Mouse (Mus musculus): Measurements from ENCODE around the gene Gpr37l1. TPM values are rescaled to one million over a fixed set of nuclear protein-coding genes. Genes with fewer than 3 reads are reported as not detected.
"Not testable (repeated sequence)": the region's sequence is repeated elsewhere in the genome, so short reads cannot be mapped to it uniquely, and the experiment has no call there.

Gene Gpr37l1
- polyA plus RNA-seq, 1 experiment from 2014 or later: 0.12 TPM

DNA sequence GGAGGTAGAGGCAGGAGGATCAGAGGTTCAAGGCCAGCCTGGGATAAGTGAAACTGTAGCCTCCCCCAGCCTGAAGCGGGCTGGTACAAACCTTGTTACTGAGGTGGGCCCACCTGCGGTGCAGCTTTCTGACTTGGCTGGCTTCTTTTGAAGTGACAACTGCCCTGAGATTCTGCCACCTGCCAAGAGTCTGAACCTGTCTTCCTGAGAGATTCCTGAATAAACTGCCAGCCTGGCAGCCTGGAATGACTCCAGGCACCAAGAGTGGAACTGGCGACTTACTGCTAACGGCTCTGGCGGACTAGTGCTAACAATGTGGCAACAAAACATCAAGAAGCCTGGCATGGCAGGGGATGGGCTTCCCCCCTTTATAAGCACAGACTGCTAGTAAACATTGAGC, 26.9 kb upstream of the Gpr37l1 start:
- not testable (repeated sequence) for H3K36me3 ChIP-seq; H3K9ac ChIP-seq; H3K4me2 ChIP-seq (replicated peaks); H3K4me3 ChIP-seq; ATAC-seq (ENCODE audit: low FRiP score); H3K27ac ChIP-seq; H3K27me3 ChIP-seq; H3K9me3 ChIP-seq (replicated peaks)
- H3K4me1 ChIP-seq: peaks cover 10% of the 10 kb centered on the region
- 77% methylated on average over 5 of the region's 5 CpGs for WGBS

- Histone ChIP-seq H3K9ac (no peak overlapping the region), H3K4me3 (no peak overlapping the region), H3K36me3 (no peaks in the 10 kb centered on the region), H3K27ac (no peak overlapping the region), H3K4me1 (no peaks in the 10 kb centered on the region), H3K9me3 (replicated peaks) (no peaks in the 10 kb centered on the region), H3K27me3 (peaks cover 4% of the 10 kb centered on the region; the same call in 1 of the 2 replicates), H3K4me2 (replicated peaks) (no peak overlapping the region)
- WGBS: 89% methylated on average over 4 of the region's 4 CpGs
- no peak for ATAC-seq (ENCODE audit: low FRiP score)
Observed at GRCm38 (mm10) chr1:135189186-135189585, 21.7 kb upstream of the Gpr37l1 start.

DNA sequence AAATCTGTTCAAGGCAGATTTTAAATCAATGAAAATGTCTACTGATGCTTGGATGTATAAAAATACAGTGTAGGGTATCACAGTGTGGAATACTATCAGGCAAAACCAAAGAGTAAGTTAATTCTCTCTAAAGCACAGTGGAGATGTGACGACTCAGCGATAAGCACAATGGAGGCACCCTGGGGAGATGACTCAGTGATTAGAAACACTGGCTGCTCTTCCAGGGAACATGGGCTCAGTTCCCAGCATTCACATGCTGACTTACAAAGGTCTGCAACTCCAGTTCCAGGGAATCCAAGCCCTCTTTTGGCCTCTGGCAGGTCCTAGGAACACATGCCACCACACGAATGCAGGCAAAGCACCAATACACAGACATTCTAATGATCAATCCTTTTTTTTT, 20.7 kb upstream of the Gpr37l1 start:
- H3K36me3 ChIP-seq: no peaks in the 10 kb centered on the region
- H3K27ac ChIP-seq: no peak overlapping the region
- ATAC-seq (ENCODE audit: low FRiP score): no peak
- H3K4me2 ChIP-seq (replicated peaks): no peak overlapping the region
- no peak overlapping the region for H3K4me3 ChIP-seq
- no peaks in the 10 kb centered on the region for H3K4me1 ChIP-seq
- WGBS: 18% methylated on average over 3 of the region's 3 CpGs
- H3K27me3 ChIP-seq: peaks cover 4% of the 10 kb centered on the region; the same call in 1 of the 2 replicates
- no peaks in the 10 kb centered on the region for H3K9me3 ChIP-seq (replicated peaks)
- H3K9ac ChIP-seq: no peak overlapping the region

GRCm38 (mm10) chr1:135187016-135187415, 19.5 kb upstream of the Gpr37l1 start:
- H3K4me2 ChIP-seq (replicated peaks): not testable (repeated sequence)

GRCm38 (mm10) chr1:135186427-135186826, 18.9 kb upstream of the Gpr37l1 start:
- Histone ChIP-seq H3K27me3 (peaks cover 4% of the 10 kb centered on the region; the same call in 1 of the 2 replicates), H3K4me2 (replicated peaks) (no peak overlapping the region), H3K4me3 (no peak overlapping the region), H3K9ac (no peak overlapping the region), H3K4me1 (no peaks in the 10 kb centered on the region), H3K36me3 (no peaks in the 10 kb centered on the region), H3K27ac (no peak overlapping the region), H3K9me3 (replicated peaks) (no peaks in the 10 kb centered on the region)
- no peak for ATAC-seq (ENCODE audit: low FRiP score)
- 26% methylated on average over 8 of the region's 8 CpGs for WGBS

More at GRCm38 (mm10) chr1:135187016-135187415, 19.5 kb upstream of the Gpr37l1 start:
- not testable (repeated sequence) for H3K9me3 ChIP-seq (replicated peaks); H3K4me1 ChIP-seq; H3K9ac ChIP-seq; ATAC-seq (ENCODE audit: low FRiP score); H3K27ac ChIP-seq; H3K36me3 ChIP-seq; H3K4me3 ChIP-seq; H3K27me3 ChIP-seq
- WGBS: 33% methylated on average over 2 of the region's 2 CpGs

- H3K36me3 ChIP-seq: no peaks in the 10 kb centered on the region
- no peak overlapping the region for H3K9ac ChIP-seq
- H3K27me3 ChIP-seq: peaks cover 4% of the 10 kb centered on the region; the same call in 1 of the 2 replicates
- WGBS: 31% methylated on average over 5 of the region's 5 CpGs
- no peak overlapping the region for H3K4me2 ChIP-seq (replicated peaks)
- no peak overlapping the region for H3K4me3 ChIP-seq
- no peak for ATAC-seq (ENCODE audit: low FRiP score)
- H3K27ac ChIP-seq: no peak overlapping the region
- no peaks in the 10 kb centered on the region for H3K9me3 ChIP-seq (replicated peaks)
- no peaks in the 10 kb centered on the region for H3K4me1 ChIP-seq
Observed at GRCm38 (mm10) chr1:135185936-135186335, 18.5 kb upstream of the Gpr37l1 start.

DNA sequence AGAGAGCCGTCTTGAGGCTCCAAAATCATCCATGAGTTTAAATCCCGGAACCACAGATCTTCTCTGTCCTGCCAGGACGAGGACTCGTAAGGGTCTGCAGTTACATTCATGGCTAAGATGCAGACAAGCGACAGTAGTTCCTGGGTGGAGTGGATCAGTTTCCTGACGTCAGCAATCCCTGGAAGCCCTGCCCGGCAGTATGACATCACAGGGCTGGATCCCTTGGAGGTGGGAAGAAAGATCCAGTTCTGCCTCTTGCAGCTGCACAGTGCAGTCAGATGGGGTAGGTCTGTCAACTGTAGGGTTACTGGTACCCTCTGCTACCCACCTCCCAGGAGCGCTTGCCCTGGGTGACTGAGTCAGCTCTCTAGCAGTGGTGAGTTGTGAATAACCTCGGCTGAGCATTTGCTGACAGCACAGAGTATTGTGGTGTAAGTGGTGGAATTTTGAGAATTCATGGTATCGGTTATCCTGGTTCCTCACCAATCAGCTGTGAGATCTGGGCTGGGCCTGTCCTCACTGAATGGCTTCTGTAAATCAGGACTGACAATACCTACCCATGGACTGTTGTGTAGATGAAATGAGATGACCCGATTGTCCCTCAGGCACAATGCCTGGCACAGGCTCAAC, 16.6 kb upstream of the Gpr37l1 start:
- H3K4me1 ChIP-seq: no peaks in the 10 kb centered on the region
- peaks cover 4% of the 10 kb centered on the region; the same call in 1 of the 2 replicates for H3K27me3 ChIP-seq
- 72% methylated on average over 11 of the region's 11 CpGs for WGBS
- no peaks in the 10 kb centered on the region for H3K36me3 ChIP-seq
- ATAC-seq (ENCODE audit: low FRiP score): no peak
- no peak overlapping the region for H3K4me2 ChIP-seq (replicated peaks)
- no peak overlapping the region for H3K27ac ChIP-seq
- H3K9me3 ChIP-seq (replicated peaks): no peaks in the 10 kb centered on the region
- H3K9ac ChIP-seq: no peak overlapping the region
- no peak overlapping the region for H3K4me3 ChIP-seq

- Histone ChIP-seq H3K4me1 (no peaks in the 10 kb centered on the region), H3K9ac (no peak overlapping the region), H3K4me2 (replicated peaks) (no peak overlapping the region), H3K27me3 (peaks cover 4% of the 10 kb centered on the region; the same call in 1 of the 2 replicates), H3K27ac (no peak overlapping the region), H3K9me3 (replicated peaks) (no peaks in the 10 kb centered on the region), H3K4me3 (no peak overlapping the region), H3K36me3 (no peaks in the 10 kb centered on the region)
- 74% methylated on average over 4 of the region's 4 CpGs for WGBS
- no peak for ATAC-seq (ENCODE audit: low FRiP score)
Observed at GRCm38 (mm10) chr1:135183448-135183847, 16.0 kb upstream of the Gpr37l1 start.

GRCm38 (mm10) chr1:135182975-135183374, 15.5 kb upstream of the Gpr37l1 start:
- WGBS: 85% methylated on average over 3 of the region's 3 CpGs
- Histone ChIP-seq H3K27me3 (peaks cover 4% of the 10 kb centered on the region; the same call in 1 of the 2 replicates), H3K4me1 (no peaks in the 10 kb centered on the region), H3K9me3 (replicated peaks) (no peaks in the 10 kb centered on the region), H3K36me3 (no peaks in the 10 kb centered on the region), H3K4me3 (no peak overlapping the region), H3K4me2 (replicated peaks) (no peak overlapping the region), H3K9ac (no peak overlapping the region), H3K27ac (no peak overlapping the region)
- ATAC-seq (ENCODE audit: low FRiP score): no peak

- no peaks in the 10 kb centered on the region for H3K4me1 ChIP-seq
- no peak for ATAC-seq (ENCODE audit: low FRiP score)
- WGBS: 86% methylated on average over 8 of the region's 8 CpGs
- H3K9me3 ChIP-seq (replicated peaks): 0 out of 2 replicates have a peak, but pooled peaks cover 5% of the 10 kb centered on the region
- H3K36me3 ChIP-seq: no peaks in the 10 kb centered on the region
- H3K9ac ChIP-seq: no peak overlapping the region
- H3K27ac ChIP-seq: no peak overlapping the region
- H3K4me3 ChIP-seq: no peak overlapping the region
- peaks cover 4% of the 10 kb centered on the region; the same call in 1 of the 2 replicates for H3K27me3 ChIP-seq
- H3K4me2 ChIP-seq (replicated peaks): no peak overlapping the region
Observed at GRCm38 (mm10) chr1:135181880-135182623, 14.6 kb upstream of the Gpr37l1 start.

DNA sequence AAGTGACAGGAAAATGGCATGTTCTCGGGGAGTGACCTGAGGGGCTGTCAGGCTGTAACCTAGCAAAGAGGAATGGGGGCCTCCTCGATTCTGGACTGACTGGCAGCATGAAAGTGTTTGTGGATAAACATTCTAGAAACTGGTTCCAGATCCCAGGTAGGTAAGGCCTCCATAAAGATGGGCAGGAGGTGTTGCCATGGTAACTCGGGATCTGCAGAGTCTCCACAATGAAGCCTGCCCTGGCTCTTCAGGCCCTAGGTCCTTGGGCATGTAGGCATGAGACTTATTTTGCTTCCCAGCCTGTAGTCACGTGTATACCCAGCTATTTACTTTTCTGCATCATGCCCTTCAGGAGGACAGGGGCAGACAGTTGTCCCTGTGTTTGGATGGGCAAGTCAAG, 13.8 kb upstream of the Gpr37l1 start:
- no peak overlapping the region for H3K4me2 ChIP-seq (replicated peaks)
- no peaks in the 10 kb centered on the region for H3K36me3 ChIP-seq
- no peaks in the 10 kb centered on the region for H3K27me3 ChIP-seq
- H3K9me3 ChIP-seq (replicated peaks): 0 out of 2 replicates have a peak, but pooled peaks cover 5% of the 10 kb centered on the region
- no peaks in the 10 kb centered on the region for H3K4me1 ChIP-seq
- no peak overlapping the region for H3K27ac ChIP-seq
- no peak overlapping the region for H3K4me3 ChIP-seq
- ATAC-seq (ENCODE audit: low FRiP score): no peak
- H3K9ac ChIP-seq: no peak overlapping the region
- WGBS: 80% methylated on average over 4 of the region's 4 CpGs

GRCm38 (mm10) chr1:135180830-135181229, 13.3 kb upstream of the Gpr37l1 start:
- no peaks in the 10 kb centered on the region for H3K36me3 ChIP-seq
- no peak overlapping the region for H3K27ac ChIP-seq
- no peaks in the 10 kb centered on the region for H3K4me1 ChIP-seq
- H3K9ac ChIP-seq: no peak overlapping the region
- no peak overlapping the region for H3K4me3 ChIP-seq
- 85% methylated on average over 10 of the region's 10 CpGs for WGBS
- H3K4me2 ChIP-seq (replicated peaks): no peak overlapping the region
- no peak for ATAC-seq (ENCODE audit: low FRiP score)
- H3K9me3 ChIP-seq (replicated peaks): 0 out of 2 replicates have a peak, but pooled peaks cover 5% of the 10 kb centered on the region
- H3K27me3 ChIP-seq: no peaks in the 10 kb centered on the region
